Mouse (Mus musculus): ENCODE data around the gene Teddm2.
A peak's percentile ranks its signal among the peaks of the same experiment; 100 is the strongest.

The Teddm2 gene

GRCm38 (mm10) chr1:153899731-153900380 is at the start of gene Teddm2, which contains the start of gene Glul:
Gene Teddm2, minus strand, starts transcription at chr1:153900228.
Gene Glul, plus strand, starts transcription at chr1:153899944.
- peak; percentile 90 to 94 for DNase-seq

GRCm38 (mm10) chr1:153947837-153948236 is 47.8 kb upstream of the Teddm2 start:
- DNase-seq, result no peak

DNA sequence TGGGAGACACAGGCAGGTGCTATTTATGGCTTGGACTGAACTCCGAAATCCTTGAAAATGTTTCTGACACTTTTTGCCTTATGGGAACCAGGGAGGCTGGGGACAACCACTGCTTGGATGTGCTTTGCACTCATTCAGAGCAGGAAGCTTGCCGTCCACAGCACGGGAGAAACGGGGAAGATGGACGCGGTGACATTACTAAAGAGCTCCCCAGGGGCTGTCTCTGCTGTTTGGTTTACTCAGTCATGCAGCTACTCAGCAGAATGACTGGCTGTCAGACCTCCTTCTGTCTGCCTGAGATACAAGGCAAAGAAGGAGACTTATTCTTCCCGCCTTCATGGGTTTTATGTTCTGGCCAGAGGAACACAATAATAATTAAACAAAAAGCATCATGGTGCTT is 46.9 kb upstream of the Teddm2 start:
- no peak for DNase-seq

DNA sequence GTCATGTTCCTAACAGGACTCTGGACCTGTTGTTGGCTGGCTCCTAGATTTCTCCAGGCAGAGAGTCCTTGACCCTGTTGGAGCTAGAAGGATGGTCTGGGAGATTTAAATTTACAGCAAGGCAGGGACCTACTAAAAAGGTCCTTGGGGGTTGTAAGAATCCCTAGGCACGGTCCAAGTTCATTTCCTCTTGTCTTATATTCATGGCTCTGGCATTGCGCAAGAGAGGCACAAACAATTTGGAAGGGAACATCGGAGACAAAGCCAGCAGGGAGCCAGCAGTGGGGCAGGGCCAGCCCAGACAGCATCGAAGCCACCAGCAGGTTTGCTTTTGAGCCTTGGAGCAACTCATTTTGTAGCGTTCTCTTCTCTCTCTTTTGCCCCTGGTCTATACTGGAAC is 45.2 kb upstream of the Teddm2 start:
- no peak for DNase-seq

DNA sequence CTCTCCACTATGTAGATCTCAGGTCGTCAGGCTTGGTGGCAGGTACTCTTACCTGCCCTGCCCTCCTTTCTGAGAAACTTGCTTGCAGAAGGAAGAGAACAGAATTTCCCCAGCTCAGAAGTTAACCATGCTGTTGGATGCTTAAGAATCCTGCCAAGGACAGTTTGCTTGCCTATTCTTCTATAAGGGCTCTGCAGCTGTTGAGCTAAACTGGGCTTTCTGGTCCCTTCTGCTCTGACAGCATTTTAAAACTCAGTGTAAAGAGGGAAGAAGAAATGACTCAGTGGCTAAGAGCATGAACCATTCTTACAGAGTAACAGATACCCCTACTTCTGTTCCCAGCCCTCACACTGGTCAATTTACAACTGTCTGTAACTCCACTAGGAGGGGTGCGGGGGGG is 41.0 kb upstream of the Teddm2 start:
- DNase-seq, result no peak

- no peak for DNase-seq
These were observed 37.0 kb upstream of the Teddm2 start for GRCm38 (mm10) chr1:153937025-153937424.

DNA sequence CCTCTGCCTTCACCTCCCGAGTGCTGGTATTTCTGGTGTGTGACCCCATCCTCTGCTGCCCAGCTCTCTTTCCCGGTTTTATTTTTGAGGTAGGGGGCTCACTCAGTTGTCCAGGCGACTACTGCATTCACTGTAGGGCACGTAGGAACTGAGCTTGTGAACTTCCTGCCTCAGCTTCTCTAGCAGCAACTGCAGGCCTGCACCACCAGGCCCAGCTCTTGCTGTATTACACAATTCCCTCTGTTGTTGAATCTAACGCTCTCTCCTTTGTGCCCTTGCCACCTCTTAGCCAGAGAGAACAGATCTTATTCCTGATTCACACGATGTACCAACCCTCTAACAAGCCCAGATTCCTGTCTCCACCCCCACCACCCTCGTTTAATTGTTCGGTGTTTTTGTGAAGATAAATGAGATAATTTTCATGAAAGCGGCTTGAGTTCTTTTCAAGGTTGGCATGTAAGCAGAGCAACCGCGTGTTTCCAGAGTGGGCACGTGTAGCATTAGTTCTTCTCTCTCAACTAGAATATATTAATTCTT is 35.9 kb upstream of the Teddm2 start:
- no peak for DNase-seq

DNA sequence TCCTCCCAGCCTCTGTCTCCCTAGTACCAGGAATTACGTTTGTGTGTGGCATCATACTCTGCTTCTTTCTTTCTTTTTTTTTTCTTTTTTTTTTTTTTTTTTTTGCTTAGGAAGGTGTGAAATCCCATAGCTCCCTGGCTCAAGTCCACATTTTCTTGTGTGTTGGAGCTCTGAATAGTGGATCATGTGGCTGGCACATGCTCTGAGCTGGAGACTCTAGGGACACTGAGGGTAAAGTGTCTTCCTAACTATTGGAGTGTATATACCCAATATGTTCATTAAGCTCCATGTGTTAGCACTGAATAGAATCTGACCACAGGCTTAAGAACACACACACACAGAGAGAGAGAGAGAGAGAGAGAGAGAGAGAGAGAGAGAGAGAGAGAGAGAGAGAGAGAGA is 33.7 kb upstream of the Teddm2 start:
- DNase-seq, result no peak

DNA sequence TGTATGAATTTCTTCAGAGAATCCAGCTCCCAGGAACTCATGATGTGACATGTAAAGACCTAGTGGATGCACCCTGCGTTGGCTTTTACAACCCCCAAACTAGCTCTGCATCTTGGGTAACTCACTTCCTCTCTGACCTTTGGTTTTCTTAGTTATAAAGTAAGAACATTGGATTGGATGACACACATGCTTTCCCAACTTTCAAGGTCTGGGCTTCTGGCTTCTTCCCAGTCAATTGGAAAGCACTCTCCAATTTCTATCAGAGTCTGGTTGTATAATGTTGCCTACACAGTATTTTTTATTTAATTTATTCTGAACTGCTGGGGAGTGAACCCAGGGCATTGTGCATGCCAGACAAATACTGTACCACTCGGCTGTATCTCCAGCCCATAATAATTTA is 30.4 kb upstream of the Teddm2 start:
- DNase-seq, result no peak

- no peak for DNase-seq
These were observed 24.7 kb upstream of the Teddm2 start for GRCm38 (mm10) chr1:153924395-153925385.

DNA sequence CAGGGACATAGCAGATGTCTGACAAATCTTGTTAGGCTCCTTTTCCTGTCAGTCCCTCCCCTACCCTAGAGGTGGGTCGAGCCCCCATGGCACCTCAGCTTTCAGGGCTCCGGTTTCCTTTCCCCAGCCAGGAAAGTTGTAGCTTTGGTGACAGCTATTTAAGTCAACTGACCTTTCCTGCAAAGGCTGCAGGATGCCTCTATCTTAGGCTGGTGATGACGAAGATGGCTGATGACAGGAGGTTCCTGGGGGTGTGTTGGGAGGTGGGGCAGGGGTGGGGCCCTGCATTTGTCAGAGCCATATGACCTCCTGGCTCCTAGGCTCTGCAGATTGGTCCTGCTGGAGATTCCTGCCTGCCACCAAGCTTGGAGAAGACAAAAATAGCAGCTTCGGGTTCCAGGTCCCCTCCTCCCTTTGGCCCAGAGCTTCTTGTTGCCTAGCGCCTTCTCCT is 22.6 kb upstream of the Teddm2 start:
- no peak for DNase-seq

DNA sequence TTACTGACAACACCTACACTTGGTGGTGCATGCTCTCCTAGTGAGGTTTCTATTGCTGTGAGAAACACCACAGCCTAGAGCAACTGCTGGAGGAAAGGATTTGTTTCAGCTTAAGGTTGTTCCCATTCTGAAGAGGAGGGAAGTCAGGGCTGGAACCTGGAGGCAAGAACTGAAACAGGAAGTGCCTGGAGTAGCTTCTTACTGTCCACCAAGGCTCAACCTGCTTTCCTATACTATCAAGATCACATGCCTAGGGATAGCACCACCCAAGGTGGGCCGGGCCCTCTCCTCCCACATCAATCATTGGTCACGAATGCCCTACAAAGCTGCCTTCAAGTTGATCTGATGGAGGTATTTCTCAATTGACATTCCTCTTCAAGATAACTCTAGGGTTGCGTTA is 21.6 kb upstream of the Teddm2 start:
- no peak for DNase-seq

DNA sequence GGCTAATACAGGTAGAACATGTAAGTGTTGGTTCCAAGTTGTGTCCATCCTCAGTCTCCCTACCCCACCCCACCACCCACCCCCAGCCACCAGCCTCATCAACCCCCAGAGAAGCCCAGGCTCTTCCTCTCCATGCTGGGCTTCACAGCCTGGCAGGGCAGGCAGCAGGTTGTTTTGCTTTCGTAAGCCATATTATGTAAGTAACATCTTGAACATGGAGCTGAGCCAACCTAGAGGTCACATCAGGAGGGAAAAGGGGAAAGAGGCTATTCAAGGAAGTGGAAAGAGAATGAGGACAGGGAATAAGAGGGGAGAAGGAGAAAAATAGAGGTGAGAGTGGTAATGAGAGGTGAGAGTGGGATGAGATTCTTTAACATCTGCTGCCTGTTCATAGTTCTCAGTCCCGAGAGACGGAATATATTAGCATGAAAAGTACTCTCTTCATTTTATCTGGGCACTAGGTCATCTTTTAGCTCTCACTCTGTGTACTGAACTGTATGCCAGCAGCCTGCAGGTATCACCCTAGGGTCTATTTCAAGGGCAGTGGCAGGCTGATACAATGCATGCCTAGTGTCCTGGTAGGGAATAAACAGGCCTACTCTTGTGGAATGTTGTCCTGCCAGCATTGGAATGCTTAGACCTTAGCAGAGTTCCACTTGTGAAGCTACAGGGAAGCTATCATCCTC is 18.6 kb upstream of the Teddm2 start:
- DNase-seq, result no peak

DNA sequence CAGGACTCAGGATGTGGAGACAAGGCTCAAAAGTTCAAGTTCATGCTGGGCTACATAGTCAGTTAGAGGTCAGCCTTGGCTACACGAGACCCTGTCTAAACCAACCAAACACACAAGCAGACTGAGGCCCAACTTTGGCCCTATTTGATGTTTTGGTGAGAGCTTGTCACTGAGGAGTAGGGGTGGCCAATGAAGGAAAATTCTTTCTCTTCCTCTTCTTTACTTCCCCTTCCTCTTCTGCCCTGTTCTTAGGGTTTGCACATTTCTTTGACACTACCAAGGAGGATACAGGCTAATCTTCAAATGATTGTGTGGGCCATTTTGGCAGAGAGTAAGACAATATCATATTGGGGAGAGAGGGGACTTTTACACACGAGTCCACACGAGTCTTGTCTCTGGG is 13.8 kb upstream of the Teddm2 start:
- DNase-seq, result no peak

DNA sequence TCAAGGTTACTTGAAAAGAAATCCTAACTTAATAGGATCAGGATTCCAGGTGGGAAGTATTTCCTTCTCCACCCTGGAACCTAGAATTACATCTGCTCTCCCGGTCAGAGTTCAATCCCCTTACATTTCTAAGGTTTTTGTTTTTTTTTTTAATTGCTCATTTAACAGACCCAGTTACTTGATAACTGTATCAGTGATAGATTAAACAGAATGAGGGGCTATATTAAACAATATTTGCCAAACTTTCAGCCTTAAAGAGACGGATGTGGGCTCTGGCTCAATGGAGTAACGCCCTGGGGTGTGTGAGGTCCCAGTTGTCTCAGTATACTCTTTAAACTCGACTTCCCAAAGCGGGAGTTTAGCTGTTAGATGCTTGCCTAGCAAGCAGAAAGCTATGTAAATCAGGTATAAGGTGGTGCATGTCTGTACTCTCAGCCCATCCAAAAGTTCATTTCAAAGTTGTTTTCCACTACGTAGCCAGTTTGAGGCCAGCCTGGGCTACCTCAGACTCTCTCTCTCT is 11.3 kb upstream of the Teddm2 start:
- DNase-seq, result no peak

DNA sequence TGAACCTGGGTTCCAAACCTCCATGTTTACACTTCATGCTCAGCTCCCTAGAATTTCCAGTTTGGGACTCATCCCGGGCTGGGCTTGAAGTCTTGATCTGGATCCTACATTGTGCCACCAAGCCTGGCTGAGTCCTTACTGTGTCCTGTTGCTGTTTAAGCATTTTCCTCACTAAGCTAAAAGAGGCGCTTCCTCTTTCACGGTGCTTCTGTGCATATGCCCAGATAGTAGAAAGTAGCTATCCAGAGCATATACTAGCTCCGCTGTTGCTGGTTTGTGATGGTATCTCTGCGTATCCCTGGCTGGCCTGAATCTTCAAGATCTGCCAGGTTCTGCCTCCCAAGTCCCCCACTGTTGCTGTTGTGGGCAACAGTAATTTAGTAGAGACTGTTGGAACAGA is 10.4 kb upstream of the Teddm2 start:
- DNase-seq, result no peak

GRCm38 (mm10) chr1:153909963-153910291 is 9.9 kb upstream of the Teddm2 start:
- DNase-seq, result no peak

GRCm38 (mm10) chr1:153909213-153909962 is 9.4 kb upstream of the Teddm2 start:
- no peak for DNase-seq

GRCm38 (mm10) chr1:153908741-153909140 is 8.7 kb upstream of the Teddm2 start:
- no peak for DNase-seq

- no peak for DNase-seq
These were observed 8.2 kb upstream of the Teddm2 start for GRCm38 (mm10) chr1:153908208-153908607.

DNA sequence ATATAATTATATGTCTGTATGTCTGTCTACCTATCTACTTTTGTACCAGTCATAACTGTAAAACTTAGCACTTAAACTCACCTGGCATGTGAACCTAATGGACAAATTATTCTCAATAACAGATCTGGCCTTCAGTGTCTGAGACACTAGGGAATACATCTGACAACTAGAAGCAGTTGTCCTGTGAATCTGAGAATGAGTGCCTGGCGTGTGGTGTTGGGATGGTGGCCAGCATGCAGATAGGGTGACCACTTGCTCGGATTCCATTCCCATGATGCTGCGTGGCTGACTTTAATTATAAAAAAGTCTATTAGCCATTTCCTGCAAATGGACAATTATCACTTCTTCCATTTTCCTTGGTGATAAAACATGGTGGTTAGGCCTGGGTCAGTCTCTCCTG is 5.9 kb upstream of the Teddm2 start:
- no peak for DNase-seq

- no peak for DNase-seq
These were observed 4.2 kb upstream of the Teddm2 start for GRCm38 (mm10) chr1:153904236-153904635.

Measured in cerebellum, postnatal 36 days (tissue).